Mouse (Mus musculus) layer of hippocampus, adult 8-10 months (tissue): ENCODE measurements around the gene Raet1d. TPM values are rescaled to one million over a fixed set of nuclear protein-coding genes. Genes with fewer than 3 reads are reported as not detected.

Source experiments
- total RNA-seq, 4 experiments: library from RNA; stranded (reverse); gene quantifications; 2 replicates each; pipeline ENCODE4 v1.2.4; 2022

Gene Raet1d
- total RNA-seq, 4 experiments from 2014 or later, result not detected

Other genes starting within 250 kb of the Raet1d start
- 1 to 10 TPM in 1 of 4 experiments, under 1 TPM in 2, not detected in 1; 0.57 to 2.1 (median 0.61) TPM for gene E030030I06Rik, start 211.3 kb upstream of the Raet1d start, total RNA-seq
- not detected for gene Raet1e, start 202.0 kb upstream of the Raet1d start, total RNA-seq
- gene H60b, start 202.0 kb upstream of the Raet1d start, total RNA-seq, result not detected